Mouse (Mus musculus) central nervous system, embryonic 11.5 days (tissue): Measurements from ENCODE around the gene Adamts20. TPM values are rescaled to one million over a fixed set of nuclear protein-coding genes. Genes with fewer than 3 reads are reported as not detected.

Experiments used
- polyA plus RNA-seq: library from polyadenylated mRNA; depleted of rRNA; stranded (reverse); fragments of >200 nt; gene quantifications from 2 replicates; pipeline ENCODE4 v1.2.3, GENCODE M21; 2012; rRNA removed

Adamts20 gene
- 7.5 and 9.6 TPM in 2 replicates for polyA plus RNA-seq

DNA sequence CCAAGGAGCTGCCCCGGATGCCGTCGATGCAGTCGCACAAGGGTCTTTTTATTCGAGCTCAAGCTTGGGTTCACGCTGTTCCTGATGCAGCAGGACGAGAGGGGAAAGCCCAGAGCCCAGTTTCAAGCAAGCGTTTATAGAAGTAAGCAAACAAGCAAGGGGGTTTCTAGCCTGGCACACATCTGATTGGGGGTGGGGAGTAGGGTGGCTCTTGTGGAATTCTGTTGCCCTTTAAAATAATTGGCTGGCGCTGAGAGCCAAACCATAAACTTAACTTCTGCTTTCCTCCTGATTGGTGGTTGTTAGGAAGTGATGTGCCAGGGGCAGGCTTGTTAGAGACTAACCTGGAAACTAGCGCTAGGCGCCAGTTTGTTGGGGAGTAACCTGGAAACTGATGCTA is at the start of gene Adamts20:
TSS of gene Adamts20 (minus strand) at position 101 of the 400 bp plus-strand sequence.

Other genes starting within 250 kb of the Adamts20 start
- gene Pus7l, start 78.1 kb upstream of the Adamts20 start, polyA plus RNA-seq = 6.6 and 8.2 TPM in 2 replicates
- gene Irak4, start 78.2 kb upstream of the Adamts20 start, polyA plus RNA-seq = 2.2 TPM in 2 replicates
- gene Twf1, start 124.5 kb upstream of the Adamts20 start, polyA plus RNA-seq = 51.8 and 58.5 TPM in 2 replicates
- 0.41 and 0.67 TPM in 2 replicates for gene Tmem117, start 163.8 kb upstream of the Adamts20 start, polyA plus RNA-seq